Mouse (Mus musculus): ENCODE data around the gene B3gnt9. TPM values are rescaled to one million over a fixed set of nuclear protein-coding genes. Genes with fewer than 3 reads are reported as not detected.

B3gnt9 gene
- polyA plus RNA-seq, 1 experiment from 2014 or later = 6.2 TPM

DNA sequence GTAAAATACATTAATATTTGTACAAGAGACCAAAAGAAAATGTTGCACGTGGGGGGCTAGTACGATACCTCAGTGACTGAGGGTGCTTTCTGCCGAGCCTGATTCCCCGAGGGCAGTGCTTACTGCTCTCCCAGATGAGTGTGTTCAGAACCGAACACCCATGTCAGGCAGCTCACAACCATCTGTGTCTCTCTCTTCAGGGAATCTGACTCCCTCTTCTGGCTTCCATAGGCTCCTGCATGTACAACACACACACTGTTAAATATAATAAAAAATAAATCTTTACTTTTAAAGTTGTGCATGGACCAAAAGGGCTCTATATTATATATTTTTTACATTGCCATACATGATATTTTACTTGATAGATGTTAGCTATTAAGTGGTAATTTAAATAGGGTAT is 40.8 kb downstream of the B3gnt9 start:
- Histone ChIP-seq H3K36me3 (ENCODE audit: control insufficient read depth, insufficient read depth, low read length) (no peaks in the 10 kb centered on the region), H3K27me3 (ENCODE audit: control insufficient read depth, insufficient read depth, low read length) (no peaks in the 10 kb centered on the region), H3K4me1 (ENCODE audit: control insufficient read depth, insufficient read depth, low read length) (no peaks in the 10 kb centered on the region), H3K27ac (ENCODE audit: low read depth, low read length) (no peak overlapping the region), H3K9me3 (ENCODE audit: control insufficient read depth, low read length) (no peaks in the 10 kb centered on the region), H3K4me3 (ENCODE audit: low read depth, low read length) (no peak overlapping the region), H3K9ac (replicated peaks; ENCODE audit: low read depth, low read length) (no peak overlapping the region), H3K4me2 (ENCODE audit: low read depth, low read length) (no peak overlapping the region)
- no peak for ATAC-seq (ENCODE audit: low read depth)
- WGBS = 88% methylated on average over 5 of the region's 5 CpGs

GRCm38 (mm10) chr8:105209153-105210110 is 45.5 kb downstream of the B3gnt9 start:
- 67% methylated on average over 1 of the region's 1 CpGs for WGBS
- no peak for ATAC-seq (ENCODE audit: low read depth)
- Histone ChIP-seq H3K4me2 (ENCODE audit: low read depth, low read length) (no peak overlapping the region), H3K4me1 (ENCODE audit: control insufficient read depth, insufficient read depth, low read length) (no peaks in the 10 kb centered on the region), H3K27ac (ENCODE audit: low read depth, low read length) (no peak overlapping the region), H3K4me3 (ENCODE audit: low read depth, low read length) (no peak overlapping the region), H3K27me3 (ENCODE audit: control insufficient read depth, insufficient read depth, low read length) (no peaks in the 10 kb centered on the region), H3K9me3 (ENCODE audit: control insufficient read depth, low read length) (no peaks in the 10 kb centered on the region), H3K36me3 (ENCODE audit: control insufficient read depth, insufficient read depth, low read length) (no peaks in the 10 kb centered on the region), H3K9ac (replicated peaks; ENCODE audit: low read depth, low read length) (no peak overlapping the region)

DNA sequence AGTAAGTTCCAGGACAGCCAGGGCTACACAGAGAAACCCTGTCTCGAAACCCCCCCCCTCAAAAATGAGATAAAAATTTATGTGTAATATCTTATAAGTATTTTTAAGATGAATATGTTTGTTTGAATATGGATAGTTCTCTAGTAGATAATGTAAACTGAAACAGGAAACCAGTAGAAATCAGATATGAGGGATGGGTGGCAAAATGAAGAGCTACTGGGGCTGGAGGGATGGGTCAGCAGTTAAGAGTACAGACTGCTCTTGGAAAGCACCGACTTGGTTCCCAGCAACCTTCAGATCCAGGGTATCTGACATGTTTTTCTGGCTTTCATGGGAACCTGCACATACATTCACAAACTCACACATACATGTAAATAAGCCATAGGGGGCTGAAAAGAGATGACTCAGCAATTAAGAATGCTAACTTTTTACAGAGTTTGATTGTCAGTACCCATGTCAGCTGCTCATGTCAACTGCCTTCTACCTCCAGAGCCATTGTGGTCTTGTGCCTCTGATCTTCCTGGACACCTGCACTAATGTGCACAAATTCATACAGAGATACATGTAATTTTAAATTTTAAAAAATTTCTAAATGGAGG is 47.2 kb downstream of the B3gnt9 start:
- Histone ChIP-seq H3K4me2 (ENCODE audit: low read depth, low read length) (no peak overlapping the region), H3K9me3 (ENCODE audit: control insufficient read depth, low read length) (no peaks in the 10 kb centered on the region), H3K4me1 (ENCODE audit: control insufficient read depth, insufficient read depth, low read length) (no peaks in the 10 kb centered on the region), H3K36me3 (ENCODE audit: control insufficient read depth, insufficient read depth, low read length) (no peaks in the 10 kb centered on the region), H3K4me3 (ENCODE audit: low read depth, low read length) (no peak overlapping the region), H3K9ac (replicated peaks; ENCODE audit: low read depth, low read length) (no peak overlapping the region), H3K27ac (ENCODE audit: low read depth, low read length) (no peak overlapping the region), H3K27me3 (ENCODE audit: control insufficient read depth, insufficient read depth, low read length) (no peaks in the 10 kb centered on the region)
- 100% methylated on average over 2 of the region's 2 CpGs for WGBS
- ATAC-seq (ENCODE audit: low read depth) = no peak

GRCm38 (mm10) chr8:105206766-105207275 is 48.1 kb downstream of the B3gnt9 start:
- H3K4me2 ChIP-seq (ENCODE audit: low read depth, low read length) = no peak overlapping the region
- H3K4me3 ChIP-seq (ENCODE audit: low read depth, low read length) = no peak overlapping the region
- no peak overlapping the region for H3K27ac ChIP-seq (ENCODE audit: low read depth, low read length)
- ATAC-seq (ENCODE audit: low read depth) = no peak
- no peaks in the 10 kb centered on the region for H3K4me1 ChIP-seq (ENCODE audit: control insufficient read depth, insufficient read depth, low read length)
- H3K27me3 ChIP-seq (ENCODE audit: control insufficient read depth, insufficient read depth, low read length) = no peaks in the 10 kb centered on the region
- H3K9ac ChIP-seq (replicated peaks; ENCODE audit: low read depth, low read length) = no peak overlapping the region
- WGBS = 80% methylated on average over 7 of the region's 7 CpGs
- H3K36me3 ChIP-seq (ENCODE audit: control insufficient read depth, insufficient read depth, low read length) = no peaks in the 10 kb centered on the region
- no peaks in the 10 kb centered on the region for H3K9me3 ChIP-seq (ENCODE audit: control insufficient read depth, low read length)

DNA sequence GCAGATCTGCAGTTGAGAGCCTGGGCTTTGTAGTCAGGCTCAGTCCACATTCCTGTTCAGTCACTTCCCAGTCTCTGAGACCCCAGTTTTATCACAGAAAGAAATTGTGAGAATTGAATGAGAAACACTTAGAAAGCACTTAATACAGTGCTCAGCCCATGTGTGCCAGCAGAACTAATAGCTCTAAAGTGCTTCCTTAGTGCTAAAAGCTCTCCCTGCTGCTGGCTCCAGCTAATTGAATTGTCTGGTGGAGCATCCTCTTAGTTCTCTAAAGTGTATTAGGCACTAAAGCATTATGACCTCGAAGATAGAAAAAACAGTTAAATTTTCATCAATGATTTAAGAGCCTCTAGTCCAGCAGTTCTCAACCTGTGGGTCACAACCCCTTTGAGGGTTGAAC is 49.2 kb downstream of the B3gnt9 start:
- no peak overlapping the region for H3K4me3 ChIP-seq (ENCODE audit: low read depth, low read length)
- 79% methylated on average over 1 of the region's 1 CpGs for WGBS
- peak; percentile 74; the same call in 1 of the 2 replicates for ATAC-seq (ENCODE audit: low read depth)
- H3K36me3 ChIP-seq (ENCODE audit: control insufficient read depth, insufficient read depth, low read length) = no peaks in the 10 kb centered on the region
- no peak overlapping the region for H3K27ac ChIP-seq (ENCODE audit: low read depth, low read length)
- H3K4me1 ChIP-seq (ENCODE audit: control insufficient read depth, insufficient read depth, low read length) = no peaks in the 10 kb centered on the region
- no peaks in the 10 kb centered on the region for H3K9me3 ChIP-seq (ENCODE audit: control insufficient read depth, low read length)
- H3K4me2 ChIP-seq (ENCODE audit: low read depth, low read length) = no peak overlapping the region
- H3K27me3 ChIP-seq (ENCODE audit: control insufficient read depth, insufficient read depth, low read length) = no peaks in the 10 kb centered on the region
- H3K9ac ChIP-seq (replicated peaks; ENCODE audit: low read depth, low read length) = no peak overlapping the region

Other genes with a start within 250 kb of the B3gnt9 start
- gene Ces3a, start 206.6 kb downstream of the B3gnt9 start, polyA plus RNA-seq (2014; fragmentation: Nextera tagmentation; extraction: Ambion mirVana) = not detected in 2 replicates
- gene Ces3b, start 171.4 kb downstream of the B3gnt9 start, polyA plus RNA-seq (2014; fragmentation: Nextera tagmentation; extraction: Ambion mirVana) = not detected in 2 replicates
- 0.08 TPM in 1 of 2 replicates, not detected in the other for gene Ces4a, start 123.4 kb downstream of the B3gnt9 start, polyA plus RNA-seq (2014; fragmentation: Nextera tagmentation; extraction: Ambion mirVana)
- 32.4 and 56.8 TPM in 2 replicates for gene Cbfb, start 84.5 kb downstream of the B3gnt9 start, polyA plus RNA-seq (2014; fragmentation: Nextera tagmentation; extraction: Ambion mirVana)
- 35.7 and 36.8 TPM in 2 replicates for gene D230025D16Rik, start 30.0 kb downstream of the B3gnt9 start, polyA plus RNA-seq (2014; fragmentation: Nextera tagmentation; extraction: Ambion mirVana)
- 13.1 and 18.8 TPM in 2 replicates for gene Tradd, start 9.5 kb upstream of the B3gnt9 start, polyA plus RNA-seq (2014; fragmentation: Nextera tagmentation; extraction: Ambion mirVana)
- gene Fbxl8, start 9.5 kb upstream of the B3gnt9 start, polyA plus RNA-seq (2014; fragmentation: Nextera tagmentation; extraction: Ambion mirVana) = 0.96 and 1.8 TPM in 2 replicates
- 0.66 and 0.71 TPM in 2 replicates for gene Hsf4, start 14.6 kb upstream of the B3gnt9 start, polyA plus RNA-seq (2014; fragmentation: Nextera tagmentation; extraction: Ambion mirVana)
- 5.5 and 5.9 TPM in 2 replicates for gene Nol3, start 21.0 kb upstream of the B3gnt9 start, polyA plus RNA-seq (2014; fragmentation: Nextera tagmentation; extraction: Ambion mirVana)
- gene 4931428F04Rik, start 34.7 kb upstream of the B3gnt9 start, polyA plus RNA-seq (2014; fragmentation: Nextera tagmentation; extraction: Ambion mirVana) = 84.6 and 118 TPM in 2 replicates
- gene Exoc3l, start 40.9 kb upstream of the B3gnt9 start, polyA plus RNA-seq (2014; fragmentation: Nextera tagmentation; extraction: Ambion mirVana) = 8.0 and 12.5 TPM in 2 replicates
- gene E2f4, start 42.5 kb upstream of the B3gnt9 start, polyA plus RNA-seq (2014; fragmentation: Nextera tagmentation; extraction: Ambion mirVana) = 46.4 and 49.7 TPM in 2 replicates
- gene Elmo3, start 50.4 kb upstream of the B3gnt9 start, polyA plus RNA-seq (2014; fragmentation: Nextera tagmentation; extraction: Ambion mirVana) = 0.77 and 1.3 TPM in 2 replicates
- 0.85 and 0.95 TPM in 2 replicates for gene Lrrc29, start 71.1 kb upstream of the B3gnt9 start, polyA plus RNA-seq (2014; fragmentation: Nextera tagmentation; extraction: Ambion mirVana)
- gene Tmem208, start 71.2 kb upstream of the B3gnt9 start, polyA plus RNA-seq (2014; fragmentation: Nextera tagmentation; extraction: Ambion mirVana) = 135 and 150 TPM in 2 replicates
- 0.88 and 0.91 TPM in 2 replicates for gene Fhod1, start 92.8 kb upstream of the B3gnt9 start, polyA plus RNA-seq (2014; fragmentation: Nextera tagmentation; extraction: Ambion mirVana)
- 10.5 and 13.2 TPM in 2 replicates for gene Slc9a5, start 93.7 kb upstream of the B3gnt9 start, polyA plus RNA-seq (2014; fragmentation: Nextera tagmentation; extraction: Ambion mirVana)
- gene Plekhg4, start 118.1 kb upstream of the B3gnt9 start, polyA plus RNA-seq (2014; fragmentation: Nextera tagmentation; extraction: Ambion mirVana) = 2.3 and 2.6 TPM in 2 replicates
- not detected in 2 replicates for gene Kctd19, start 158.3 kb upstream of the B3gnt9 start, polyA plus RNA-seq (2014; fragmentation: Nextera tagmentation; extraction: Ambion mirVana)
- 0.16 and 0.43 TPM in 2 replicates for gene Lrrc36, start 158.4 kb upstream of the B3gnt9 start, polyA plus RNA-seq (2014; fragmentation: Nextera tagmentation; extraction: Ambion mirVana)
- 189 and 259 TPM in 2 replicates for gene Tppp3, start 216.4 kb upstream of the B3gnt9 start, polyA plus RNA-seq (2014; fragmentation: Nextera tagmentation; extraction: Ambion mirVana)
- 27.9 and 32.5 TPM in 2 replicates for gene Zdhhc1, start 241.7 kb upstream of the B3gnt9 start, polyA plus RNA-seq (2014; fragmentation: Nextera tagmentation; extraction: Ambion mirVana)